Mouse (Mus musculus) hematopoietic stem cell, adult 5-6 weeks (primary cell): ENCODE results near the gene Gm11564. TPM values are rescaled to one million over a fixed set of nuclear protein-coding genes. Genes with fewer than 3 reads are reported as not detected.

Source experiments
- total RNA-seq: library from RNA; stranded (forward); fragments of 172-1452, 232-1000 nt; gene quantifications from 2 replicates; pipeline ENCODE4 v1.2.3, GENCODE M21; 2017

Gm11564 gene
- total RNA-seq, 1 experiment from 2014 or later = not detected

Other genes with a start within 250 kb of the Gm11564 start
- gene Krtap3-1, start 249.0 kb downstream of the Gm11564 start, total RNA-seq = not detected in 2 replicates
- not detected in 2 replicates for gene Krtap1-5, start 234.7 kb downstream of the Gm11564 start, total RNA-seq
- gene Krtap1-4, start 232.0 kb downstream of the Gm11564 start, total RNA-seq = not detected in 2 replicates
- not detected in 2 replicates for gene Krtap1-3, start 224.3 kb downstream of the Gm11564 start, total RNA-seq
- gene Krtap9-3, start 217.6 kb downstream of the Gm11564 start, total RNA-seq = not detected in 2 replicates
- gene Gm11938, start 212.4 kb downstream of the Gm11564 start, total RNA-seq = not detected in 2 replicates
- gene Gm11937, start 205.5 kb downstream of the Gm11564 start, total RNA-seq = not detected in 2 replicates
- not detected in 2 replicates for gene Krtap2-4, start 200.8 kb downstream of the Gm11564 start, total RNA-seq
- not detected in 2 replicates for gene Gm11562, start 195.2 kb downstream of the Gm11564 start, total RNA-seq
- gene Krtap4-1, start 187.4 kb downstream of the Gm11564 start, total RNA-seq = not detected in 2 replicates
- gene Krtap4-2, start 180.6 kb downstream of the Gm11564 start, total RNA-seq = not detected in 2 replicates
- gene Krtap4-7, start 171.6 kb downstream of the Gm11564 start, total RNA-seq = not detected in 2 replicates
- not detected in 2 replicates for gene Gm11555, start 165.4 kb downstream of the Gm11564 start, total RNA-seq
- gene Gm11563, start 156.7 kb downstream of the Gm11564 start, total RNA-seq = not detected in 2 replicates
- not detected in 2 replicates for gene Krtap4-6, start 149.7 kb downstream of the Gm11564 start, total RNA-seq
- not detected in 2 replicates for gene Gm14190, start 124.9 kb downstream of the Gm11564 start, total RNA-seq
- not detected in 2 replicates for gene Gm14180, start 81.4 kb downstream of the Gm11564 start, total RNA-seq
- not detected in 2 replicates for gene Gm11595, start 42.8 kb downstream of the Gm11564 start, total RNA-seq
- gene Krtap4-8, start 35.0 kb downstream of the Gm11564 start, total RNA-seq = not detected in 2 replicates
- gene Krtap4-9, start 30.5 kb downstream of the Gm11564 start, total RNA-seq = not detected in 2 replicates
- not detected in 2 replicates for gene Gm11596, start 22.2 kb downstream of the Gm11564 start, total RNA-seq
- gene Gm11569, start 16.7 kb downstream of the Gm11564 start, total RNA-seq = not detected in 2 replicates
- gene Gm11554, start 11.2 kb downstream of the Gm11564 start, total RNA-seq = not detected in 2 replicates
- gene Krtap4-13, start 5.8 kb downstream of the Gm11564 start, total RNA-seq = not detected in 2 replicates
- not detected in 2 replicates for gene 2300003K06Rik, start 22.4 kb upstream of the Gm11564 start, total RNA-seq
- gene Krtap4-16, start 35.9 kb upstream of the Gm11564 start, total RNA-seq = not detected in 2 replicates
- not detected in 2 replicates for gene Gm11568, start 42.3 kb upstream of the Gm11564 start, total RNA-seq
- not detected in 2 replicates for gene Gm11559, start 48.8 kb upstream of the Gm11564 start, total RNA-seq
- gene Krtap9-1, start 57.7 kb upstream of the Gm11564 start, total RNA-seq = not detected in 2 replicates
- gene Gm11567, start 63.5 kb upstream of the Gm11564 start, total RNA-seq = not detected in 2 replicates
- not detected in 2 replicates for gene Krtap31-1, start 92.3 kb upstream of the Gm11564 start, total RNA-seq
- gene Gm11565, start 99.1 kb upstream of the Gm11564 start, total RNA-seq = not detected in 2 replicates
- gene Krtap31-2, start 120.6 kb upstream of the Gm11564 start, total RNA-seq = not detected in 2 replicates
- not detected in 2 replicates for gene Krtap9-5, start 132.8 kb upstream of the Gm11564 start, total RNA-seq
- gene Krtap29-1, start 163.4 kb upstream of the Gm11564 start, total RNA-seq = not detected in 2 replicates
- not detected in 2 replicates for gene Krtap16-1, start 170.9 kb upstream of the Gm11564 start, total RNA-seq
- not detected in 2 replicates for gene Krtap17-1, start 178.3 kb upstream of the Gm11564 start, total RNA-seq
- gene Krt33a, start 200.5 kb upstream of the Gm11564 start, total RNA-seq = not detected in 2 replicates
- gene Krt33b, start 214.2 kb upstream of the Gm11564 start, total RNA-seq = not detected in 2 replicates
- not detected in 2 replicates for gene Krt34, start 225.9 kb upstream of the Gm11564 start, total RNA-seq
- gene Krt31, start 234.9 kb upstream of the Gm11564 start, total RNA-seq = not detected in 2 replicates